Mouse (Mus musculus) limb, embryonic 10.5 days (tissue): ENCODE measurements around the gene Heyl. TPM values are rescaled to one million over a fixed set of nuclear protein-coding genes. Genes with fewer than 3 reads are reported as not detected.

ENCODE experiments used
- DNase-seq: peaks from one replicate; pipeline ENCODE4 v3.0.0-alpha.2; 2017; ENCODE audit warnings: low spot score
- H3K27ac ChIP-seq: fragments of 300-500 bp; sonication (generic); 2 replicates; pipeline ENCODE4 v1.5.1; 2016; ENCODE audit warnings: mild to moderate bottlenecking
- H3K27me3 ChIP-seq: fragments of 300-500 bp; sonication (generic); 2 replicates; pipeline ENCODE4 v1.6.1; 2016; ENCODE audit warnings: low read depth, mild to moderate bottlenecking; ENCODE audit not compliant: poor library complexity, severe bottlenecking
- H3K36me3 ChIP-seq: fragments of 300-500 bp; sonication (generic); 2 replicates; pipeline ENCODE4 v1.6.1; 2016; ENCODE audit warnings: mild to moderate bottlenecking, moderate library complexity
- H3K4me1 ChIP-seq: fragments of 300-500 bp; sonication (generic); 2 replicates; pipeline ENCODE4 v1.6.1; 2016
- H3K4me3 ChIP-seq: fragments of 300-500 bp; sonication (generic); 2 replicates; pipeline ENCODE4 v1.5.1; 2016; ENCODE audit warnings: mild to moderate bottlenecking, moderate library complexity
- H3K9me3 ChIP-seq: fragments of 300-500 bp; sonication (generic); replicated peaks from 2 replicates; pipeline ENCODE4 v1.6.1; 2016; ENCODE audit warnings: mild to moderate bottlenecking
- whole genome bisulfite sequencing: fragments of 180-500 bp; shearing (Covaris S2); methylation state at CpG from one replicate; pipeline ENCODE4 v1.1.7; 2016; 5-methylcytosine and 5-hydroxymethylcytosine counted together
- polyA plus RNA-seq: library from polyadenylated mRNA; unstranded; fragments of >200 nt; fragmentation: Nextera tagmentation; extraction: Ambion mirVana; gene quantifications from 2 replicates; pipeline ENCODE4 v1.2.1, GENCODE M21; 2016

Gene Heyl
- polyA plus RNA-seq: 1.8 and 2.2 TPM in 2 replicates

DNA sequence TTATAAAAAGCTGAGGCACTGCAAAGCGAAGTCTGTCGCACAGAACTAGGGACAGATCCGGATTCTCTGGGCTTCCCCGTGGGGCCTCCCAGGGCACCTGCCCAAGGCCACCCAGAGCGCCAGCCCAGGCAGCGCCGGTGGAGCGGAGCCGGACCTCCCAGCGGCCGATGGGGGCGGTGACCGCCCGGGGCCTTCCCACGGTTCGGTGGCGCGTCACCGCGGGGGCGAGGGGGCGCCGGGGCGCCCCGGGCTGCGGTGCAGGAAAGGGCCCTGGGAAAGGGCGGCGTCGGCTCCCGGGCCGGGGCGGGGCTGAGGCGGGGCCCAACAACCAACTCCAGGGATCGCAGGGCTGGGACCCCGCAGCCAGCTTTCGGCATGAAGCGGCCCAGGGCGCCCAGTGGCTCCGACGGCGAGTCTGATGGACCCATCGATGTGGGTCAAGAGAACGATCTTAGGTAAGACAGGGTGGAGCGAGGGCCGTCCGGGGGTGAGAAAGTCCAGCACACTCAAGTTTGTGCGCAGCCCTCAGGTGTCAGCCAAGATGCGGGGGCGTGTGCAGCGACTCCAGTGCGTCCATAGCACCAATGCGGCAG, at the start of gene Heyl:
Heyl (plus strand) TSS at position 65 of the 593 bp plus-strand sequence.
- WGBS: 1% methylated on average over 50 of the region's 52 CpGs
- H3K36me3 ChIP-seq: no peaks in the 10 kb centered on the region
- H3K4me3 ChIP-seq: peak within 1 kb of the TSS; percentile 59
- peaks cover 92% of the 10 kb centered on the region for H3K27me3 ChIP-seq
- DNase-seq: peak; percentile 57
- H3K4me1 ChIP-seq: peaks cover 49% of the 10 kb centered on the region
- peak within 1 kb of the TSS; percentile 70 for H3K27ac ChIP-seq
- H3K9me3 ChIP-seq: no peaks in the 10 kb centered on the region

DNA sequence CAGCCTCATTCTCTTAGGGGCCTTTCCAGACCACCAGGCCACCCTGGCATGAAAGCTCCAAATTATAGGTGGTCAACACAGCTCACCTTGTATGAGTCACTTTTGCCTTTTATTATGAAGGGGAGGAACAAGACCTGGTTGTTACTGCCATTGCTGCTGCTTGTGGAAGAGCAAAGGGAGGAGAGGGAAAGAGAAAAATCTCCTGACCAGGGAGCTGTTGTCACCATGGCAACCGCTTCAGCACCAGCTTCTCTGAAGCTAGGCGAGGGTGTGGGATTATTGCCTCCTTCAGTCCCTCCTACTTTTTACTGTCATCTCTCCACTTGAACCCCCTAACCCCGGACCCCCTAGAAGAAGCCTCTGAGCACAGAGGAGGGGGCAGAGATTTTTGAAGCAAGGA, 48.5 kb upstream of the Heyl start:
- Histone ChIP-seq H3K27me3 (peaks cover 88% of the 10 kb centered on the region), H3K9me3 (no peaks in the 10 kb centered on the region), H3K4me1 (peaks cover 20% of the 10 kb centered on the region), H3K27ac (no peak overlapping the region), H3K4me3 (no peak overlapping the region), H3K36me3 (no peaks in the 10 kb centered on the region)
- WGBS: 48% methylated on average over 3 of the region's 3 CpGs
- DNase-seq: no peak

DNA sequence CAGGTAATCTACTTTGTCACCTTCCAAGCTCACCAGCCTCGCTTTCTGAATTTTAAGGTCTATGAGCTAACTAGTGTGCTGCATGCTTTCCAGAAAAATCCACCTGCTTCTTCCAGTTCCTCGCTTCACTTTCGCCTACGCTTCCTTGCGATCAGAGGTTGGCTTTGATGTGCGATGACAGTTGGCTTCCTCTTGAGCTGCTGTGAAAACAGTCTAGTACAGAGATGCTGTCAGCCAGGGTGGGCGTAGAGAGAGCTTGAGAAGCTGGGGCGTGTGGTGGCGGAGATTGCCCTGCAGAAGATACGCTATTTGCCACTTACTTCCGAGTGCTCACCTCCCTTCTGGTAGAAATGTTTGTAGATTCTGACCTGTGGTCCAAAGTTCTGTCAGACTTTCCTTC, 41.0 kb upstream of the Heyl start:
- H3K27ac ChIP-seq: no peak overlapping the region
- H3K9me3 ChIP-seq: no peaks in the 10 kb centered on the region
- no peak overlapping the region for H3K4me3 ChIP-seq
- DNase-seq: no peak
- peaks cover 55% of the 10 kb centered on the region for H3K27me3 ChIP-seq
- H3K4me1 ChIP-seq: peaks cover 5% of the 10 kb centered on the region; the same call in 1 of the 2 replicates
- WGBS: 83% methylated on average over 11 of the region's 11 CpGs
- H3K36me3 ChIP-seq: no peaks in the 10 kb centered on the region

DNA sequence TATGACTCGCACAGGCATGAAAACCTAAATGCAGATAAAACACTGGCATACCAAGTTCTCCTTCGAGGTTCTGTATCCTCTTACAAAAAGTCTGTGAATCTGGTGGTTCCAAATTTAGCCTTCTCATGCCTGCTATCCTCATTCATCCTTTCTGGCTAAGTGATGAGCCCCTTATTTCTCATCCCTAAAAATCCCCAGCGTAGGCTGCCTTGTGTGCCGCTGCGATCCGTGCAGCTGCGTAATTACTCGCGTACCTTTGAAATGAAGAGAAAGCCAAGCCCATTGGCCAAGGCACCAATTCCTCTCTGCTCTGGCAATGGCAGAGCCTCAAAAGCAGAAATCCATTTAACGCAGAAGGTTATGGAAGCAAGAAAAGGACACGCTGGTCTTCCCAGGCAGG, 39.6 kb upstream of the Heyl start:
- Histone ChIP-seq H3K4me1 (peaks cover 5% of the 10 kb centered on the region; the same call in 1 of the 2 replicates), H3K36me3 (no peaks in the 10 kb centered on the region), H3K9me3 (no peaks in the 10 kb centered on the region), H3K4me3 (no peak overlapping the region), H3K27me3 (peaks cover 47% of the 10 kb centered on the region), H3K27ac (no peak overlapping the region)
- DNase-seq: no peak
- 90% methylated on average over 11 of the region's 11 CpGs for WGBS

DNA sequence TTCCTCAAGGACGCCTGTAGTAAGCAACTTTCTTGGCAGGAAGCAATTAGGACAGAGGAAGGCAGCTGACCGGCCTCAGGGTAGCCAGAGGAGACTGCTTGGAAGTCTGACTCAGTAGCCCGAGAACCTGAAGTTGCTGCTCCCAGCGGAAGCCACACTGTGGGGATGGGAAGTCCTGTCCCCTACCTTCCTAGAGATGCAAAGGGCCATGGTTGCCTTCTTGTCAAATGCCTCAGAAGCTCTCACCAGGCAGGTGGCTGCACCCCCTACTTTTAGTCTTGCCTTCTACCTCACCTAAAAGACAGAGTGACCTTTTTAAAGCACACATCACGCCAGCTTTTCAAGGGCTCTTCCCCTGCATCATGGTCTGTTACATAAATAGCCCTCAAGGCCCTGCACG, 36.7 kb upstream of the Heyl start:
- Histone ChIP-seq H3K27me3 (peaks cover 68% of the 10 kb centered on the region), H3K4me3 (no peak overlapping the region), H3K36me3 (no peaks in the 10 kb centered on the region), H3K4me1 (peaks cover 16% of the 10 kb centered on the region), H3K9me3 (no peaks in the 10 kb centered on the region), H3K27ac (no peak overlapping the region)
- DNase-seq: no peak
- 58% methylated on average over 6 of the region's 6 CpGs for WGBS

DNA sequence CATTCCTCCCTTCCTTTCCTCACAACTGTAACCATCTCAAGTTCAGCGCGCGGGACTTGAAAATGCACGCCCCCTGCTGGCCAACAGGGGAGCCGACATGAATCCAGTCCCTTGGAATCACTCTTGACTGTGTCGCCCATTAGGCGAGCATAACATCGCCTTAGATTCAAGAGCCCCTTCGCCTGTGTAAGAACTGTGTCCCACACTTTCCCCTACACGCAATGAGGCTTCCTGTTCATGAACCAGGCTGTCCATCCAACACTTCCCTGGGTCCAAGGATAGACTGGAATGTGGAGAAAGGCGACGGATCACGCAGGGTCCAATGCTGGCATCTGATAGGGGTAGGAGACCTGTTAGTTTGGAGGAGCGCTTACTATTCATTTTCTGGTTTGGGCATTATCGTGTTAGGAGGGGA, 32.6 kb upstream of the Heyl start:
- Histone ChIP-seq H3K27ac (no peak overlapping the region), H3K9me3 (no peaks in the 10 kb centered on the region), H3K4me1 (peaks cover 21% of the 10 kb centered on the region), H3K36me3 (no peaks in the 10 kb centered on the region), H3K27me3 (peaks cover 74% of the 10 kb centered on the region), H3K4me3 (peak overlapping the region; percentile 50)
- WGBS: 1% methylated on average over 15 of the region's 15 CpGs
- DNase-seq: peak; percentile 87

DNA sequence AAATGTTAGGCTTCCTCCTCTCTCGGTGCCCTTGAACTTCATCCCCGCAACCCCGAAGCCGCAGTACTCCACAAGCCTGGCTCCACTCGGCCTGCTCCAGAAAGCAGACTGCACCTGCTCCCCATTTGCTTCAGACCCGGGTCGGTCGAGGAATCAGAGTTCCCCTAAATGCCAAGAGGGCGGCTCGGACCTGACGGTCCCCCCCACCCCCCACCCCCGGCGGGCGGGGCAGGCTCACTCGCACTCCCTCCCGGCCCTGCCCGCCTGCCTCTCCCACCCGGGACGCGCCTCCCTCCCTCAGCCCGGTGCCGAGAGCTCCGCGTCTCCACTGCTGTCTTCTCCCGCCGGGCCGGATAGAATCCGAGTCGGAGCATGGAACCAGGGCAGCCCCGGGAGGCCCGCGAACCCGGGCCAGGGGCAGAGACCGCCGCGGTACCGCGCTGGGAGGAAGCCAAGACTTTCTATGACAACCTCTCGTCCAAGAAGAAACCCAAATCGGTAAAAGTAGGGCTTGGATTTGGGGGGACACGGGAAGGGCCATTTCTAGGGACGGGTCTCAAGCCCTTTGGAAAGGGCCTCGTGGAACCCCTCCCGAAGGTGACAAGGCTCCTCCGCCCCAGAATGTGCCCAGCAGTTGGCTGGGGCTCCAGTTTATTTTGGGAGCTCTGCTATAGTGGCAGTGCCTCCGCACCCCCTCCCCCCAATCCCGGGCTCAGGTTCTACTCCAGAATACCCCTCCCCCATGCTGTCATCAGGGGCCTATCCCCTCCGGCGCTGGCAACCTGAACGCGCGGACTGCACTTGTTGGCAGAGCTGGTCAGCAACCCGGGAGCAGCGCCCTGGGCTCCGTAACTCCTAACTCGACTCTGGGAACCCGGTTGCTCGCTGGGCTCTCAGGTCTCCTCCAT, 31.9 kb upstream of the Heyl start, which contains the start of gene Nt5c1a:
Nt5c1a (plus strand) TSS at position 319 of the 908 bp plus-strand sequence.
- Histone ChIP-seq H3K27me3 (peaks cover 68% of the 10 kb centered on the region), H3K4me3 (peak within 1 kb of the TSS; percentile 50), H3K27ac (no peak within 1 kb of the TSS), H3K36me3 (no peaks in the 10 kb centered on the region), H3K4me1 (peaks cover 19% of the 10 kb centered on the region), H3K9me3 (no peaks in the 10 kb centered on the region)
- DNase-seq: peak; percentile 50
- WGBS: under 1% methylated on average over 58 of the region's 58 CpGs

DNA sequence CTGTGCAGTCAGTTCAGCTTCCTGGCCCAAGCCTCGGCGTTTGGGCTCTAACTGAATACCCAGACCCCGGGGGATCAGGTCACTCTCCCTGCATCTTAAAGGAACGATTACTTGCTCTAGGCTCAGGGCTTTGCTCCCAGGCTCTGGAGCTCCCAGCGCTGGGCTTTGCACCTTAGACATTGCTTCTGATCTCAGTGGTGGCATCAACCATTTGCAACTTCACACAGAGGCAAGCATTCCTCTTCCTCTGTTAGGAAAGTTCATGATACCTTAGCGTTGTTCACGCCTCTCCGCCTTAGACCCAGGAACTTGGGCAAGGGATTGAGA, 31.3 kb upstream of the Heyl start:
- H3K36me3 ChIP-seq: no peaks in the 10 kb centered on the region
- peak; percentile 58 for DNase-seq
- 7% methylated on average over 8 of the region's 8 CpGs for WGBS
- H3K27ac ChIP-seq: no peak overlapping the region
- peaks cover 15% of the 10 kb centered on the region for H3K4me1 ChIP-seq
- no peaks in the 10 kb centered on the region for H3K9me3 ChIP-seq
- peak overlapping the region; percentile 50 for H3K4me3 ChIP-seq
- H3K27me3 ChIP-seq: peaks cover 63% of the 10 kb centered on the region

DNA sequence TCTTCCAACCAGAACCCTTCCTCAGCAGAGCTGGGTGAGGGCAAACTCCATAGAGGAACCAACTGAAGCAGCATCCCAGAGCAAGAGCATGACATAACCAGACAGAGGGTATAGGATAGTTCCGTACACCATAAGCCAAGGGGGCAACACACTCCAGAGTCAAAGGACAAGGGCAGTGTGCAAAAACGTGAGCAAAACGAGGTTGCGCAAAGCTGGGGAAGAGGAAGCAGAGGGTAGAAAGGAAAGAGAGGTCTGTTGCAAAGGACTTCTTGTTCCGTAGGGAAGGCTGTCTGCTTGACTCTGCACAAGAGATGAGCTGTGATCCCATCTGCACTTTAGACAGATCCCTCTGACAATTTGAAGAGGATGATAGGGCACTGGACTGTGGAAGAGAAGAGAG, 26.0 kb upstream of the Heyl start:
- Histone ChIP-seq H3K4me3 (no peak overlapping the region), H3K9me3 (no peaks in the 10 kb centered on the region), H3K27me3 (peaks cover 37% of the 10 kb centered on the region), H3K4me1 (no peaks in the 10 kb centered on the region; the same call in 1 of the 2 replicates), H3K36me3 (no peaks in the 10 kb centered on the region), H3K27ac (no peak overlapping the region)
- WGBS: 84% methylated on average over 5 of the region's 5 CpGs
- DNase-seq: no peak

DNA sequence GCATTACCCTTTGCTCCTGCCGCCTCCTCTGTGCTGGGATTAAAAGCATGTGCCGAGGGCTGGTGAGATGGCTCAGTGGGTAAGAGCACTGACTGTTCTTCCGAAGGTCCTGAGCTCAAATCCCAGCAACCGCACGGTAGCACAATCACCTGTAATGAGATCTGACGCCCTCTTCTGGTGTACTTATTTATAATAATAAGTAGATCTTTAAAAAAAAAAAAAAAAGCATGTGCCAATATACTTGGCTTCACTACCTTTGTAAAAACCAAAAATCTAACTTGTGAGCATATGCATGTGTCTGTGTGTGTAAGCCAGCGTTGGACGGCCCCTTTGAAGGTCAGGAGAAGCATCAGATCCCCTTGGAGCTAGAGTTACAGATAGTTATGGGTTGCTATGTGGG, 22.4 kb upstream of the Heyl start:
- Histone ChIP-seq H3K4me1 (no peaks in the 10 kb centered on the region; the same call in 1 of the 2 replicates), H3K36me3 (no peaks in the 10 kb centered on the region), H3K4me3 (no peak overlapping the region), H3K27me3 (0 out of 2 replicates have a peak, but pooled peaks cover 16% of the 10 kb centered on the region), H3K27ac (no peak overlapping the region), H3K9me3 (no peaks in the 10 kb centered on the region)
- WGBS: 64% methylated on average over 8 of the region's 8 CpGs
- no peak for DNase-seq

DNA sequence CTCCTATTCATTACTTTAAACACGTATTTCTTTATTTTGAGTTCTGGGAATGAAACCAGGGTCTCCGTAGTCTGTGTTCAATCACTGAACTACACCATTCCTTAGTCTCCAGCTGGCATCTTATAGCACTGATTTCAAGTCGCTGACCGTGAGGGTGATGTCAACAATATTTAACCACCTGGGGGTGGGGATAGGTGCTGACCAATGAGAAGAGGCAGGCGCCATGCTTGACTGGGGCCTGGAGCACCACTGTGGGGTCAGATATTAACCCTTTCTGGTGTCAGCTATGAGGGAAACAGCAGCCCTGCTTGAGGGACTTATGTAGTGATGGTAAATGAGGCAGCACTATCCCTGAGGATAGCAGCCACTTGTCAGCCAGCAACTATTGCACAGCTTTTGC, 21.9 kb upstream of the Heyl start:
- 62% methylated on average over 5 of the region's 5 CpGs for WGBS
- Histone ChIP-seq H3K27me3 (0 out of 2 replicates have a peak, but pooled peaks cover 16% of the 10 kb centered on the region), H3K36me3 (no peaks in the 10 kb centered on the region), H3K9me3 (no peaks in the 10 kb centered on the region), H3K4me1 (no peaks in the 10 kb centered on the region; the same call in 1 of the 2 replicates), H3K4me3 (no peak overlapping the region), H3K27ac (no peak overlapping the region)
- DNase-seq: no peak

DNA sequence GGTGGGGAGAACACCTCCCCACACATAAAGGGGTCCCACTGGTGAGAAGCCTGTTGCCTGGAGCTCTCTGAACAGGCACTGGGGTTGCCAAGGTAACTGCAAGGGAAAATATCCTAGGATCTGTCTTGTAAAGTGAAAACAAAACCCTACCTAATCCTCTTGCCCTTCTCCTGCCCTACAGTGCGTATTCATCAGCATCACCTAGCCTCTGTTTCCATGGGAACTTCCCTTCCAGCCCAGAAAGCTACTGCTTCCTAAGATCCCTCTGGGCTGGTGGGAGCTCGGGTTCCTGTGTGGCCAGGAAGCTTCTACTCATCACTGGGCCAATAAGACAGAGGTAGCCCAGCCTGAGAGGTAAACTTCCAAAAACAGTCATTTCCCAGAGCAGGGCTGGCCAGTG, 21.0 kb upstream of the Heyl start:
- DNase-seq: no peak
- no peak overlapping the region for H3K27ac ChIP-seq
- WGBS: 63% methylated on average over 2 of the region's 2 CpGs
- H3K4me1 ChIP-seq: no peaks in the 10 kb centered on the region; the same call in 1 of the 2 replicates
- H3K4me3 ChIP-seq: no peak overlapping the region
- no peaks in the 10 kb centered on the region for H3K9me3 ChIP-seq
- no peaks in the 10 kb centered on the region for H3K36me3 ChIP-seq
- 0 out of 2 replicates have a peak, but pooled peaks cover 15% of the 10 kb centered on the region for H3K27me3 ChIP-seq

DNA sequence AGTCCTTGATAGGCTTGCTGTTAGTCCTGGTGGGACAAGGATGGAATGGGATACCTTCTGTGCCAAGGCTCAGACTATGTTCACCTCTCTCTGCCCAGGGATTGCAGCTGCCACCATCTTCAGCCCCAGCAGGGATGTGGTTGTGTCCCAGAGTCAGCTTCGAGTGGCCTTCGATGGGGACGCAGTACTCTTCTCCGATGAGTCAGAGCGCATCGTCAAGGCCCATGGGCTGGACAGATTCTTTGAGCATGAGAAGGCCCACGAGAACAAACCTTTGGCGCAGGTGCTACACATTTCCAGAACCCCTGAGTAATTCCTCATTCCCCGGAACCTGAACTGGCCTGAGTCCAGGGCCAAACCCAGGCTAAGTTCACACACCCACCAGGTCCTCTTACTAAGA, 19.4 kb upstream of the Heyl start:
- Histone ChIP-seq H3K4me3 (no peak overlapping the region), H3K27ac (no peak overlapping the region), H3K27me3 (0 out of 2 replicates have a peak, but pooled peaks cover 3% of the 10 kb centered on the region), H3K4me1 (no peaks in the 10 kb centered on the region; the same call in 1 of the 2 replicates), H3K9me3 (no peaks in the 10 kb centered on the region), H3K36me3 (no peaks in the 10 kb centered on the region)
- WGBS: 97% methylated on average over 9 of the region's 9 CpGs
- no peak for DNase-seq
